Mouse (Mus musculus) forebrain, postnatal 0 days (tissue): ENCODE measurements around the gene Snx8. TPM values are rescaled to one million over a fixed set of nuclear protein-coding genes. Genes with fewer than 3 reads are reported as not detected.

Experiments used
- ATAC-seq: fragments of 200-750 bp; cut with Nextera tagmentation; 2 replicates; pipeline ENCODE4 v1.8.0; 2017; ENCODE audit warnings: mild to moderate bottlenecking, moderate library complexity
- DNase-seq: peaks from one replicate; pipeline ENCODE4 v3.0.0-alpha.2; 2015
- H3K27ac ChIP-seq: fragments of 300-500 bp; sonication (generic); 2 replicates; pipeline ENCODE4 v1.5.1; 2014; ENCODE audit warnings: low read depth, mild to moderate bottlenecking, antibody characterized with exemption, low read length, moderate library complexity, mixed read lengths
- H3K27me3 ChIP-seq: fragments of 300-500 bp; sonication (generic); 2 replicates; pipeline ENCODE4 v1.6.1; 2014; ENCODE audit warnings: mild to moderate bottlenecking, low read length, mixed read lengths; ENCODE audit not compliant: insufficient read depth
- H3K36me3 ChIP-seq: fragments of 300-500 bp; sonication (generic); 2 replicates; pipeline ENCODE4 v1.6.1; 2014; ENCODE audit warnings: mild to moderate bottlenecking, moderate library complexity; ENCODE audit not compliant: insufficient read depth
- H3K4me1 ChIP-seq: fragments of 300-500 bp; sonication (generic); 2 replicates; pipeline ENCODE4 v1.6.1; 2014; ENCODE audit warnings: antibody characterized with exemption; ENCODE audit not compliant: insufficient read depth
- H3K4me2 ChIP-seq: fragments of 300-500 bp; sonication (generic); 2 replicates; pipeline ENCODE4 v1.6.1; 2014; ENCODE audit warnings: low read depth, mild to moderate bottlenecking, moderate library complexity
- H3K4me3 ChIP-seq: fragments of 300-500 bp; sonication (generic); 2 replicates; pipeline ENCODE4 v1.5.1; 2014; ENCODE audit warnings: low read depth, low read length, mixed read lengths
- H3K9ac ChIP-seq: fragments of 300-500 bp; sonication (generic); 2 replicates; pipeline ENCODE4 v1.6.1; 2014; ENCODE audit warnings: mild to moderate bottlenecking
- H3K9me3 ChIP-seq: fragments of 300-500 bp; sonication (generic); 2 replicates; pipeline ENCODE4 v1.6.1; 2016; ENCODE audit warnings: low read length
- CTCF ChIP-seq: sonication (generic); IDR thresholded peaks from 2 replicates; pipeline ENCODE4 v1.5.1; 2016; ENCODE audit warnings: antibody characterized with exemption, control low read depth, low read depth
- WGBS: fragments of 180-500 bp; shearing (Covaris S2); extraction: QIAGEN DNeasy Blood & Tissue Kit; methylation state at CpG from one replicate; pipeline ENCODE4 v1.1.7; 2014; 5-methylcytosine and 5-hydroxymethylcytosine counted together
- polyA plus RNA-seq: library from polyadenylated mRNA; unstranded; fragments of >200 nt; fragmentation: Nextera tagmentation; extraction: Ambion mirVana; gene quantifications from 2 replicates; pipeline ENCODE4 v1.2.1, GENCODE M21; 2015
- total RNA-seq: library from RNA; depleted of rRNA; stranded (reverse); fragments of >200 nt; gene quantifications from 2 replicates; pipeline ENCODE4 v1.2.3, GENCODE M21; 2014

The Snx8 gene
- total and polyA plus RNA-seq, 2 experiments from 2014 or later, result 31.1 to 54.6 TPM

DNA sequence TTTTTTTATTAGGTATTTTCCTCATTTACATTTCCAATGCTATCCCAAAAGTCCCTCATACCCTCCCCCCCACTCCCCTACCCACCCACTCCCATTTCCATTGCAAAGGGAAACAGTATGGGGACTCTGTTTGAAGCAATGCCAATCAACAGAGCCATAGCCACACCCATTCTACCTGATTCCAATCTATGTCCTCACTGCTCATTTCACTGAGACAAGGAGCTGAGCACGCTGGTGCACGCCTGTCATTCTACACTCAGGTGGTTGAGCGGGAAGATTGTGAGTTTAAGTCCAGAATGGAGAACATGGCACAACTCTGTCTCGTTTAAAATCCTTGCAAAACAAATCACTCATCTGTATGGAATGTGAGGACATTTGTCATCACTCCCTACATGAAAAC is 56.5 kb downstream of the Snx8 start:
- ATAC-seq (no peak), DNase-seq (no peak)
- Histone ChIP-seq H3K9me3 (no peaks in the 10 kb centered on the region), H3K4me2 (no peak overlapping the region), H3K4me1 (peaks cover 9% of the 10 kb centered on the region), H3K9ac (no peak overlapping the region), H3K4me3 (no peak overlapping the region), H3K27me3 (no peaks in the 10 kb centered on the region), H3K27ac (no peak overlapping the region), H3K36me3 (peaks cover 7% of the 10 kb centered on the region; the same call in 1 of the 2 replicates)
- no peak for TF ChIP-seq CTCF
- 66% methylated on average over 4 of the region's 4 CpGs for WGBS

DNA sequence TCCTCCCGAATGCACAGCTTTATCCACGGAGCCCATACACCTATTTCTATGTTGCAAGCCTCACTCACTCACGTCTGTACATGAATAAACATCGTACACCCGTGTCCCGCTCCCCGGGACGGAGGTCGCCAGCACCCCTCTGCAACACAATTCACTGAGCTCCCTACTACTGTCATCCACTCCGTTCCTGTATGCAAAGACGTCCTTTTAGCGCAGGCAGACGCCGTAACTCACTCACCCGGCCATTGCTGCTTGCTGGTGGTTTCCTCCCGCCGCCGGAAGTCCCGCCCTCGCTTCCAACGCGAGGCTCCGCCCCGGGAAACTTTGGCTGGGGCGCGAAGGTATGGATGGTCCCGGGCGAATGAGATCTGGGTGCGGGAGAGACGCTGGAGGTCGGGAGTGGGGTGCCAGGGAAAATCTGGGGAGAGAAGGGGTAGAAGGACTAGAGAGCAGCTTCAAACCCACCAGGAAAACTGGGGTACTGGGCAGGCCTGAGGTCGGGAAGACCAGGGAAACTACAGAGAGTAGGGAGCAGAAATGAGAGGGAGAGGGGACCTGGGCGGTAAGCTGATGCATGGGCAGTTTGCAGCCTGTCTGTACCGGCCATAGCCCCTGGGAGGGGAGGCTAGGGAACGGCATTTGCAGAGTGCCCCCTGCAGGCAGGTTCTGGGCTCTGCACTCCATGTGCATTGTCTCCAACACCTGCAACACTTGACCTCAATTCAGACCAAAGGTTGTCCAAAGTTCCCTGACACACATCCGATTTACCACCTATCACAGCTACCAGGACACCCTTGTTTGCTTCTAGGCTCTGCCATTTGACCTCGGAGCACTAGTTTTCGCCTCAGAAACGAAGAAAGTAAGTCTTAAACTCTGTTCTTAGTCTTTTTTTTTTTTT is 57.2 kb downstream of the Snx8 start, which contains the start of gene Mrm2:
Gene Mrm2 (minus strand): TSS at position 284 of the 898 bp plus-strand sequence.
- Histone ChIP-seq H3K36me3 (peaks cover 7% of the 10 kb centered on the region; the same call in 1 of the 2 replicates), H3K4me1 (peaks cover 9% of the 10 kb centered on the region), H3K4me3 (peak within 1 kb of the TSS; percentile 72), H3K9ac (peak within 1 kb of the TSS; percentile 80), H3K27ac (peak within 1 kb of the TSS; percentile 90), H3K9me3 (no peaks in the 10 kb centered on the region), H3K4me2 (peak within 1 kb of the TSS; percentile 88), H3K27me3 (no peaks in the 10 kb centered on the region)
- WGBS, result 1% methylated on average over 39 of the region's 39 CpGs
- ATAC-seq (peak; percentile 90), DNase-seq (peak; percentile 85)
- peak; percentile 85 for TF ChIP-seq CTCF

DNA sequence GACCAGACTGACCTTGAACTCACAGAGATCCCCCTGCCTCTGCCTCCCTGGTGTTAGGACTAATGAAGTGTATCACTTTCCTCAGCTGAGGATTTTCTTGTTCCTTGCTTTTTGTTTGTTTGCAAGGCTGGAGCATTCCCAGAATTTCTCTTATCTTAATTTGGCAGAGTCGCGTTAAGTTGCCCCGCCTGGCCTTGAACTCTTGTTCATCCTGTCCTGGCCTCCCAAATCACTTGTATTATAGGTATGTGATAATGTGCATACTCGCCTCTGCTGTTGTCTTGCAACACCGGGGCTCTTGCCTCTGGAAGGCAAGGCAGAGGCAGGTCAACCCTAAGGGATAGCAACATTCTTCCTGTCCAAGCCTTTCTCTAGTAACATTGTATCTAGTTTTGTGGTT is 65.0 kb downstream of the Snx8 start:
- ATAC-seq (no peak), DNase-seq (no peak)
- Histone ChIP-seq H3K36me3 (peaks cover 7% of the 10 kb centered on the region; the same call in 1 of the 2 replicates), H3K27ac (no peak overlapping the region), H3K9me3 (no peaks in the 10 kb centered on the region), H3K4me2 (no peak overlapping the region), H3K4me3 (no peak overlapping the region), H3K27me3 (no peaks in the 10 kb centered on the region), H3K4me1 (peaks cover 7% of the 10 kb centered on the region; the same call in 1 of the 2 replicates), H3K9ac (no peak overlapping the region)
- TF ChIP-seq CTCF, result no peak
- WGBS, result 97% methylated on average over 5 of the region's 5 CpGs

DNA sequence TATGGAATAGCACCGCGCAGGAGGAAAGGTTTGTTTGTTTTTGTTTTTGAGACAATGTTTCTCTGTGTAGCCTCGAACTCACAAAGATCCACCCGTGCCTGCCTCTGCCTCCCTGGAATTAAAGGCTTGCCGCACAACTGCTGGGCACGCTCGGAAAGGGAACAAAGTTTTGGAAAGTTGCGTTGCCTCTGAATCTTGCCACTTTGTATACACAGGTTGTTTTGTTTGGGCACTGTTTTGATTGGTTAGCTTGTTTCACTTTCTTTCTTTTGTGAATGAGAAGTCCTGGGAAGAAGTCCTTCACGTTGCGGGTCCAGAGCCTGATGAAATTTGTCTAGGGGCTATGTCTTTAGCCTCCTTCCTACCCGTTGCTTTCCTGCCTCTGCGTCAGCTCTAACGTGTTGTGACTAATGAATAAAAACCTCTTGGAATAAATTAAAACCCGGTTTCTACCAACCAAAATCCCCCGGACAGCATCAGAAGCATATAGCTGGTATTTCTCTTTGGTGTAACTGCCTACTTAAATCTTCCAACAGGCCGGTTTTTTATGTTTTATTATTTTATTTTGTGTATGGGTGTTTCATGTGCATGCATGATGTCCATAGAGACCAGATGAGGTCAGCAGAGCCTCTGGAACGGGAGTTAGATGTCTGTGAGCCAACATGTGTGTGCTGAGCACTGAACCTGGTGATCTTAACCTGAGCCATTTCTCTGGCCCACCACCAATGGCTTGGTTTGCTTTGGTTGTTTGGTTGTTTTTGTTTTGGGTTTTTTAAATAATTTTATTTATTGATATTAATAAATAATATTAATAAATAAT is 67.1 kb downstream of the Snx8 start:
- H3K27me3 ChIP-seq, result no peaks in the 10 kb centered on the region
- peaks cover 7% of the 10 kb centered on the region; the same call in 1 of the 2 replicates for H3K4me1 ChIP-seq
- peak overlapping the region; percentile 69 for H3K4me3 ChIP-seq
- ATAC-seq, result peak; percentile 10; the same call in 1 of the 2 replicates
- peak overlapping the region; percentile 90 for H3K4me2 ChIP-seq
- TF ChIP-seq CTCF, result no peak
- no peak for DNase-seq
- peak overlapping the region; percentile 78 for H3K27ac ChIP-seq
- H3K9ac ChIP-seq, result peak overlapping the region; percentile 91
- no peaks in the 10 kb centered on the region for H3K9me3 ChIP-seq
- WGBS, result under 1% methylated on average over 17 of the region's 17 CpGs
- no peaks in the 10 kb centered on the region; the same call in 1 of the 2 replicates for H3K36me3 ChIP-seq

DNA sequence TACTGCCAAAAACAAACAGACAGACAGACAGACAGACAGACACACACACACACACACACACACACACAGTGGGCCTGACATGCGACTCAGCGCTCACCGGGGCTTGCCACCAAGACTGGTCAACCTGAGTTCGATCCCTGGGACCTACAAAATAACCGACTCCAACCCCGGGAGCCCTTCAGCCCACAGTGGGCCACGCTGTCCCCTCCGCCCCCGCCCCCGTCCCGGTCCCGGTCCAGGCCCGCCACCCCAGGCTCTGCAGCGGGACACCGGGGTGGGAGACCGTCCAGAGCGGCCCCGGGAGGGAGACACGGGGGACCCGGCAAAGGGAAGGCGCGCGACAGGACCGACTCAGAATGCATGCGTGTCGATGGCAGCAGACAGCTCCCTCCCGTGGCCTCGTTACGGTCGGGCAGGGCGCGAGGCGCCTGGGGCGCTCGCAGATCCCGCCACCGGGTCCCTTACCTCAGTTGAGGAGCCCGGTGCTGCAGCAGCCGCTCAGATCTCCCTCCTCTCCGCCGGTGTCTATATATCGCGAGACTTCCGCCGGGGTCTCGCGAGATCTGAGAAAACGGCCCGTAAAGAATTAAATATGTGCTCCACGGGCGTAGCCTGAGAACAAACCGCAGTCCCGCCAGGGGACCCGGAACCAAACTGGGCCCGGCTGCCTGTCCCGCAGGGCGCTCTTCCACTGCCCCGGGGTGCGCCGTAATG is 67.9 kb downstream of the Snx8 start, which contains the start of the genes Mad1l1 and Nudt1:
Gene Mad1l1 (minus strand): TSS at position 511 of the 714 bp plus-strand sequence.
Gene Nudt1 (plus strand): TSS at position 615 of the 714 bp plus-strand sequence.
- Histone ChIP-seq H3K4me1 (peaks cover 7% of the 10 kb centered on the region; the same call in 1 of the 2 replicates), H3K4me3 (peak within 1 kb of the TSS; percentile 69), H3K4me2 (peak within 1 kb of the TSS; percentile 90), H3K36me3 (no peaks in the 10 kb centered on the region; the same call in 1 of the 2 replicates), H3K27me3 (no peaks in the 10 kb centered on the region), H3K27ac (peak within 1 kb of the TSS; percentile 78), H3K9ac (peak within 1 kb of the TSS; percentile 91), H3K9me3 (no peaks in the 10 kb centered on the region)
- ATAC-seq (peak; percentile 97), DNase-seq (peak; percentile 96)
- WGBS, result 3% methylated on average over 60 of the region's 60 CpGs
- TF ChIP-seq CTCF, result peak; percentile 29; the same call in 1 of the 2 replicates

DNA sequence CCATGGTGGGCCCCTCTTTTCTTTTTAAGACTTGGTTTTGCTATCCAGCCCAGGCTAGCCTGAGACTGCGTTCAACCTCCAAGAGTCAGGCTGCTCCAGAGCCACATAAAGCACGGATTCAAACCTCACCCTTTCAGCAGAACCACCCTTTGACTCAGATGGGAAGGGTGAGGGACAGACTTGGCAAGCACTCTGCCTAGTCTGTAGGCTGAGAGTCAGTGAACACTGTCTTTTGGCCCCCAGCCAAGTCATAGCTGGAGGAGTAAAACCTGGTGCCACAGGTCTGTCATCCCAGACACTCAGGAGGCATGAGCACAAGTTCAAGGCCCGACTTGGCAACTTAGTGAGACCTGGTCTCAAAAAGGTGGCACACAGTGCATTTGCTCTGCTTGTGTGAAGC is 72.3 kb downstream of the Snx8 start:
- WGBS, result 78% methylated on average over 3 of the region's 3 CpGs
- H3K9ac ChIP-seq, result no peak overlapping the region
- no peaks in the 10 kb centered on the region for H3K9me3 ChIP-seq
- H3K4me1 ChIP-seq, result peaks cover 7% of the 10 kb centered on the region; the same call in 1 of the 2 replicates
- H3K27me3 ChIP-seq, result no peaks in the 10 kb centered on the region
- H3K36me3 ChIP-seq, result peaks cover 20% of the 10 kb centered on the region
- H3K27ac ChIP-seq, result no peak overlapping the region
- H3K4me2 ChIP-seq, result no peak overlapping the region
- H3K4me3 ChIP-seq, result no peak overlapping the region
- DNase-seq (no peak), ATAC-seq (no peak)
- no peak for TF ChIP-seq CTCF
